Mouse (Mus musculus) liver, adult 2 months (tissue): ENCODE data around the gene Spint5. TPM values are rescaled to one million over a fixed set of nuclear protein-coding genes. Genes with fewer than 3 reads are reported as not detected.
A peak's percentile ranks its signal among the peaks of the same experiment; 100 is the strongest.

Source experiments
- DNase-seq: peaks from one replicate; pipeline ENCODE4 v3.0.0-alpha.2; 2011; ENCODE audit warnings: low read depth, low spot score; ENCODE audit errors: extremely low read depth
- H3K27ac ChIP-seq: fragments of 200-500 bp; replicated peaks from 2 replicates; pipeline ENCODE4 v1.5.1; 2012; ENCODE audit warnings: low read depth, mild to moderate bottlenecking, control low read depth, inconsistent platforms, low read length; ENCODE audit not compliant: insufficient read depth
- H3K27me3 ChIP-seq: fragments of 200-500 bp; 2 replicates; pipeline ENCODE4 v1.6.1; 2012; ENCODE audit warnings: mild to moderate bottlenecking, moderate library complexity, low read length, inconsistent platforms; ENCODE audit not compliant: control insufficient read depth, insufficient read depth
- H3K36me3 ChIP-seq: fragments of 200-500 bp; 2 replicates; pipeline ENCODE4 v1.6.1; 2012; ENCODE audit warnings: low read length, inconsistent platforms; ENCODE audit not compliant: control insufficient read depth, insufficient read depth
- H3K4me1 ChIP-seq: fragments of 200-500 bp; 2 replicates; pipeline ENCODE4 v1.6.1; 2011; ENCODE audit warnings: low read length; ENCODE audit not compliant: control insufficient read depth, insufficient read depth
- H3K4me3 ChIP-seq: fragments of 200-500 bp; 2 replicates; pipeline ENCODE4 v1.5.1; 2011; ENCODE audit warnings: low read depth, mild to moderate bottlenecking, control low read depth, low read length, moderate library complexity; ENCODE audit not compliant: insufficient read depth
- H3K79me2 ChIP-seq: fragments of 200-500 bp; 2 replicates; pipeline ENCODE4 v1.6.1; 2012; ENCODE audit warnings: inconsistent platforms, mild to moderate bottlenecking, low read length, moderate library complexity; ENCODE audit not compliant: control insufficient read depth, insufficient read depth
- H3K9ac ChIP-seq: fragments of 200-500 bp; 2 replicates; pipeline ENCODE4 v1.6.1; 2012; ENCODE audit warnings: low read depth, mild to moderate bottlenecking, control low read depth, inconsistent platforms, low read length
- CTCF ChIP-seq: fragments of 200-500 bp; IDR thresholded peaks from 2 replicates; pipeline ENCODE4 v1.5.1; 2011; ENCODE audit warnings: low read depth, low read length, control low read depth
- POLR2A ChIP-seq: fragments of 200-500 bp; IDR thresholded peaks from 2 replicates; pipeline ENCODE4 v1.6.1; 2011; ENCODE audit warnings: low read length, control low read depth; ENCODE audit not compliant: insufficient read depth; ENCODE audit errors: extremely low read depth
- WGBS: fragments of 180-500 bp; shearing (Covaris S2); methylation state at CpG from one replicate; pipeline ENCODE4 v1.1.7; 2018; 5-methylcytosine and 5-hydroxymethylcytosine counted together
- polyA plus RNA-seq: library from polyadenylated mRNA; depleted of rRNA; stranded (reverse); fragments of >200 nt; gene quantifications from 2 replicates; pipeline ENCODE4 v1.2.3, GENCODE M21; 2012
- total RNA-seq: library from RNA; depleted of rRNA; stranded (reverse); fragments of >200 nt; gene quantifications from 2 replicates; pipeline ENCODE4 v1.2.3, GENCODE M21; 2014

Gene Spint5
- total and polyA plus RNA-seq, 2 experiments = not detected

DNA sequence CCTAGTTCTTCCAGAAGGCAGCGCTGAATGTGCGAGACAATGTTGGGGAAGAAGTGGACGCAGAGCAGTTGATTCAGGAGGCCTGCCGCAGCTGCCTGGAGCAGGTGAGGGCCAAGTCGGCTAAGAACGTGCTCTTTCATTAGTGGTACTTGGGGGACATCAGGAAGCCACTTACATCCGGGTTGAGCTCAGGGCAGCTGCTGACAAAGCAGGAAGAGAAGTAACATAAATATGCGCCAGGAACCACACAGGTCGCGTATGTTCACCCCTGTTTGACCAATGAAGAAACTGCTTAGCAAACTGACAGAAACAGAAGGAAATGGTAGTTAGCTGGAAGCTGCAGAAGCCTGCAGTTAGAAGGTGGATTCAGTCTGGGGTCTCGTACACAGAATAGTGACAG, 39.0 kb downstream of the Spint5 start:
- no peak for DNase-seq
- H3K79me2 ChIP-seq = no peaks in the 10 kb centered on the region
- no peak overlapping the region for H3K27ac ChIP-seq
- H3K36me3 ChIP-seq = peaks cover 44% of the 10 kb centered on the region
- H3K27me3 ChIP-seq = no peaks in the 10 kb centered on the region
- no peak overlapping the region for H3K9ac ChIP-seq
- H3K4me1 ChIP-seq = 0 out of 2 replicates have a peak, but pooled peaks cover 2% of the 10 kb centered on the region
- no peak overlapping the region for H3K4me3 ChIP-seq
- 73% methylated on average over 11 of the region's 11 CpGs for WGBS
- TF ChIP-seq CTCF (no peak), POLR2A (no peak)

DNA sequence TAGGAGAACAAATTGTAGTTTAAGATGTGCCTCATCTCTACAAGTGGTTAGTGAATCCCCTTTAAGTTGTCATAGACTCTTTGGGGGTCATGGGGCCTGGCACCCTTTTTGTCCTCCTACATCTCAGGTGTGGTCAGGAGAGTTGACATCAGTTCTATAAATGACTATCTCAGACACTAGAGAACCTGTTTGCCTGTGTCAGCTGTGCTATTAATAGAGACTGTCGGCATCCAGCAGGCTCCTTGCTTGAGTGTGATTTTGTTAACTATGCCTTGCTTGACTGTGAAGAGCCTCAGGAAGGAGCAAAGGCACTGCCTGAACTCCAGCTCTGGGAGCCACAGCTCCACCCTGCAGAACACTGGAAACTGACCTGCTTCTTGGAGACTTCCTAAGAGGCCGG, 39.7 kb downstream of the Spint5 start:
- DNase-seq = no peak
- Histone ChIP-seq H3K79me2 (no peaks in the 10 kb centered on the region), H3K4me1 (0 out of 2 replicates have a peak, but pooled peaks cover 2% of the 10 kb centered on the region), H3K4me3 (no peak overlapping the region), H3K27ac (no peak overlapping the region), H3K9ac (no peak overlapping the region), H3K36me3 (peaks cover 49% of the 10 kb centered on the region), H3K27me3 (no peaks in the 10 kb centered on the region)
- 83% methylated on average over 2 of the region's 2 CpGs for WGBS
- TF ChIP-seq POLR2A (no peak), CTCF (no peak)

DNA sequence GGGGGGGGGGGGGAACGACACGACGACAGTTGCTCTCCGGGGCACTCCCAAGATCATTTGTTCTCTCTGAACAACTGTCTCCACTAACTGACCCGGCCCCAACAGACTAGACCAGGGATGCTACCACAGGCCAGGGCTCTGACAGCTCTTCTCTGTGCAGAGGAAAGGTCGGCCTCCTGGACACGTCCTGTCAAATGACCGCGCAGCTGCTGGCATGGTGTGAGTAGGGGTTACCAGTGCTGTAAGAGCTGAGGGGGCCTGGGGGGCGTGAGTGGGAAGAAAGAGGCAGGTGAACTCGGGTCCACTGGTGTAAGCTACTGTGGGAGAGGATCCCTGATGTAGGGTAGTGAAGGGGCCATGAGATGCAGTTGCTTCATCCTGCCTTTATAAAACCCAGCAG, 42.7 kb downstream of the Spint5 start:
- H3K9ac ChIP-seq = no peak overlapping the region

DNA sequence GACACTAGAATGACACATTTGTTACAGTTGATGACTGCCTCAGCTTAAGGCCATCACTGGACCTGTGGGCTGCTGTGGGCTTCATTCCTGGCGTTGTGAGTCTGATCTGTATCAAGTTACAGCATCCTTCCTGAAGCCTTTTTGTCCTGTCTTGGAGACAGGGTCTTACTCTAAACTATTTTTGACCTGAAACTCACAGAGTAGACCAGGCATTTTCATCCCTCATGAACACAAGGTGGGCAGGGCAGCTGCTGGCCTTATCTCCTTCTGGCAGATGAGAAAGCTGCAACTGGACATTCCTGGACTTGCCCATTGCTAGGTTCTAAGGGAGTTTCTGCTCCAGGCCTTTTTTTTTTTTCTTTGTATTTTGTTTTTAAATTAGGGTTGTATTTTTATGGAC, 43.6 kb downstream of the Spint5 start:
- Histone ChIP-seq H3K79me2 (no peaks in the 10 kb centered on the region), H3K36me3 (peaks cover 50% of the 10 kb centered on the region), H3K4me1 (no peaks in the 10 kb centered on the region), H3K27ac (no peak overlapping the region), H3K9ac (no peak overlapping the region), H3K27me3 (no peaks in the 10 kb centered on the region), H3K4me3 (no peak overlapping the region)
- TF ChIP-seq CTCF = no peak
- no peak for TF ChIP-seq POLR2A
- 82% methylated on average over 1 of the region's 1 CpGs for WGBS
- no peak for DNase-seq

More for the DNA sequence above, 42.7 kb downstream of the Spint5 start:
- 87% methylated on average over 11 of the region's 11 CpGs for WGBS
- peaks cover 53% of the 10 kb centered on the region for H3K36me3 ChIP-seq
- no peaks in the 10 kb centered on the region for H3K79me2 ChIP-seq
- TF ChIP-seq POLR2A (no peak), CTCF (no peak)
- H3K4me1 ChIP-seq = no peaks in the 10 kb centered on the region
- H3K4me3 ChIP-seq = no peak overlapping the region
- H3K27me3 ChIP-seq = no peaks in the 10 kb centered on the region
- no peak for DNase-seq
- H3K27ac ChIP-seq = no peak overlapping the region

DNA sequence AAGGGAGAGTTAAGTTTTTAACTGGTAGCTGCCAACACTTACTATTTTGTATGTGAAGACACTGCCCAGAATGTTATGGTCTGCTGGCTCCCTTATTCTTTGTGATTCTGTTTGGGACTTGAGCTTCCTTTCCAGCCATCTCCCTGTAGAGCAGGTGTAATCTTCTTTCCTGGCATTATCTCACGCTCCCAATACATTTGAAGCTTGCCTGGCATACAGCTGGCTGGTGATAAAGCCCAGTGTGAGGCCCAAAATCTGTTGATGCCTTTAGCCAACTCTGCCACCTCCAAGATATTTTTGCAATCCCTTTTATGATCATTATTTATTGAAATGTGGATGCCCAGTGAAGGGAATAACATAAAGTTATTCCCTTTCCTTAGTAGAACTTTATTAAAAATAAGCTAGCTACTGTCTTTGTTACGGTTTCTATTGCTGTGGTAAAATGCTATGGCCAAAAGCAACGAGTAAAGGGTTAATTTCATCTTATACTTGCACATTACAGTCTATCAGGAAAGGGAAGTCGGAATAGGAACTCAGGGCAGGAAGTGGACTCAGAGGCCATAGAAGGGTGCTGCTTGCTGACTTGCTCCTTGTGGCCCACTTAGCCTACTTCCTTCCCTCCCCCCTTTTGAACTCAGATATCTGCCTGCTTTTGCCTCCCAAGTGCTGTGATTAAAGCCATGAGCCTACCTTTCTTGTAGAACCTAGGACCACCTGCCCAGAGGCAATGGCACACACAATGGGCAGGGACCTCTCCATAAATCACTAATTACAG, 45.1 kb downstream of the Spint5 start:
- Histone ChIP-seq H3K79me2 (no peaks in the 10 kb centered on the region), H3K27me3 (no peaks in the 10 kb centered on the region), H3K27ac (no peak overlapping the region), H3K9ac (no peak overlapping the region), H3K4me1 (no peaks in the 10 kb centered on the region), H3K36me3 (peaks cover 37% of the 10 kb centered on the region), H3K4me3 (no peak overlapping the region)
- WGBS = 68% methylated on average over 4 of the region's 4 CpGs
- peak; percentile 27 for DNase-seq
- no peak for TF ChIP-seq CTCF
- no peak for TF ChIP-seq POLR2A

DNA sequence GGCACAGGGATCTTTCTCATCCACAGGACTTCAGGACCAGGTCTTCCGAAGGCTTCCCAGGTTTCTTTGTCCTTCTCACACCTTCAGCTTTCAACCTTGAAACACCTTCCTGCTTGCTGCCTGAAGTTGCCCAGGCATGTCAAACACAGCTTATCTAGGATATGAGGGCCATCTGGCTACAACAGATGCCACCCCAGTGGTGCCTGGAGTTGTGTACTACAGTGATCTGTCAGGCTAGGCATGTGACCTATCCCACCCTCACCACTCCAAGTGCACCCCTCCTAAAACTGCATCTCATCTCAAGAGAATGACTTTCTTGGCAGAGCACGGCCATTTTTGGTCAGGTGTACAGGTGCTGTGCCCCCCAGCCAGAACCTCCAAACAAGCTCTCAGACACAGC, 46.4 kb downstream of the Spint5 start:
- Histone ChIP-seq H3K27ac (no peak overlapping the region), H3K9ac (no peak overlapping the region), H3K4me1 (no peaks in the 10 kb centered on the region), H3K27me3 (no peaks in the 10 kb centered on the region), H3K79me2 (no peaks in the 10 kb centered on the region), H3K36me3 (peaks cover 28% of the 10 kb centered on the region), H3K4me3 (no peak overlapping the region)
- TF ChIP-seq CTCF (no peak), POLR2A (no peak)
- no peak for DNase-seq
- 100% methylated on average over 2 of the region's 2 CpGs for WGBS
